In genomic region chr6:134440023-134440422, GRCm38 (mm10) we compare ENCODE assay signal across 9 mouse cellular contexts. TPM values are rescaled to one million over a fixed set of nuclear protein-coding genes. Genes with fewer than 3 reads are reported as not detected.
DNase-seq lines count a peak whose midpoint lies in the region; ATAC-seq and TF ChIP-seq lines count a peak whose summit lies in the region.
"Had no signal": no experiment of that assay in that cellular context is flagged by ENCODE, and none has a peak within 500 bp of the region (broad histone marks: within the 10 kb centered on the region; RNA-seq: fewer than 3 reads in every experiment).

No protein-coding gene starts in this region.

- H3K4me3 ChIP-seq in left cerebral cortex, adult 2 months: peak overlapping the region; percentile 41
- peak overlapping the region; percentile 33 for H3K4me3 ChIP-seq in forebrain, embryonic 15.5 days
- H3K4me3 ChIP-seq in intestine, embryonic 14.5 days (ENCODE audit: low read depth, low read length): no peak overlapping the region
- peak overlapping the region; percentile 42 for H3K4me3 ChIP-seq in olfactory bulb, adult 2 months (ENCODE audit: insufficient read depth, low read depth, low read length)
- H3K4me3 ChIP-seq: heart, adult 2 months had no signal

- H3K9ac ChIP-seq in forebrain, embryonic 15.5 days (replicated peaks): peak overlapping the region; percentile 31
- no peak overlapping the region for H3K9ac ChIP-seq in intestine, embryonic 14.5 days (ENCODE audit: low read length)

- H3K9me3 ChIP-seq in forebrain, embryonic 15.5 days: no peaks in the 10 kb centered on the region
- H3K9me3 ChIP-seq in intestine, embryonic 14.5 days (ENCODE audit: control insufficient read depth, low read length): no peaks in the 10 kb centered on the region

- TF ChIP-seq CTCF in left cerebral cortex, adult 2 months (IDR thresholded peaks at IDR 0.05): no peak
- no peak for TF ChIP-seq CTCF in olfactory bulb, adult 2 months (IDR thresholded peaks at IDR 0.05; ENCODE audit: insufficient read depth, low read depth, low read length)

- TF ChIP-seq POLR2A in olfactory bulb, adult 2 months (IDR thresholded peaks at IDR 0.05; ENCODE audit: insufficient read depth, low read depth, low read length): no peak

- peak overlapping the region; percentile 81 for H3K27ac ChIP-seq in left cerebral cortex, adult 2 months
- H3K27ac ChIP-seq in forebrain, embryonic 15.5 days (replicated peaks): peak overlapping the region; percentile 71
- H3K27ac ChIP-seq in intestine, embryonic 14.5 days (ENCODE audit: low read depth): peak overlapping the region; percentile 43; the same call in 1 of the 2 replicates
- H3K27ac ChIP-seq in olfactory bulb, adult 2 months (ENCODE audit: insufficient read depth, low read depth, low read length): peak overlapping the region; percentile 69
- H3K27ac ChIP-seq: heart, adult 2 months had no signal

- WGBS in forebrain, embryonic 15.5 days: 16% methylated on average over 10 of the region's 10 CpGs
- WGBS in intestine, embryonic 14.5 days: 26% methylated on average over 10 of the region's 10 CpGs
- WGBS in olfactory bulb, adult 2 months: 16% methylated on average over 10 of the region's 10 CpGs

- H3K27me3 ChIP-seq in forebrain, embryonic 15.5 days: no peaks in the 10 kb centered on the region
- no peaks in the 10 kb centered on the region for H3K27me3 ChIP-seq in intestine, embryonic 14.5 days (replicated peaks; ENCODE audit: control insufficient read depth, insufficient read depth, low read length)

- H3K36me3 ChIP-seq in forebrain, embryonic 15.5 days: peaks cover 5% of the 10 kb centered on the region
- peaks cover 4% of the 10 kb centered on the region; the same call in 1 of the 2 replicates for H3K36me3 ChIP-seq in intestine, embryonic 14.5 days (ENCODE audit: control insufficient read depth, insufficient read depth, low read length)

- no peak for DNase-seq in left cerebral cortex, adult 2 months (ENCODE audit: extremely low spot score in 1 of 2, low spot score in 2 of 2)
- DNase-seq in left cerebral cortex, postnatal 14 days (ENCODE audit: low spot score in 2 of 2): no peak
- DNase-seq in intestine, embryonic 14.5 days (ENCODE audit: low spot score): no peak
- DNase-seq in right cerebral cortex, postnatal 25 days: no peak
- no peak for DNase-seq in layer of hippocampus, postnatal 10 days (ENCODE audit: low spot score in 2 of 2)
- DNase-seq in layer of hippocampus, postnatal 14 days (ENCODE audit: low spot score in 2 of 2): no peak

- intact Hi-C loops in left cerebral cortex, adult 2 months (cut with DNase I): no loop called here
- intact Hi-C loops in left cerebral cortex, postnatal 14 days (cut with DNase I): no loop called here

- peak; percentile 43 for ATAC-seq in forebrain, embryonic 15.5 days (replicated peaks)
- no peak for ATAC-seq in intestine, embryonic 14.5 days (replicated peaks; ENCODE audit: low FRiP score, low TSS enrichment, low read depth)

- peak overlapping the region; percentile 51 for H3K4me2 ChIP-seq in forebrain, embryonic 15.5 days (replicated peaks)
- H3K4me2 ChIP-seq in intestine, embryonic 14.5 days (ENCODE audit: low read length): peak overlapping the region; percentile 50

- peaks cover 16% of the 10 kb centered on the region for H3K4me1 ChIP-seq in forebrain, embryonic 15.5 days
- H3K4me1 ChIP-seq in intestine, embryonic 14.5 days (replicated peaks; ENCODE audit: control insufficient read depth, insufficient read depth, low read length): peaks cover 8% of the 10 kb centered on the region; the same call in 1 of the 2 replicates
- peaks cover 9% of the 10 kb centered on the region for H3K4me1 ChIP-seq in olfactory bulb, adult 2 months (ENCODE audit: control insufficient read depth, insufficient read depth, low read length)

RNA-seq across cellular contexts. Expression of gene Bcl2l14, which starts 43.9 kb away (rescaled TPM):
- not detected for total RNA-seq in left cerebral cortex, adult 2 months (2021)
- total RNA-seq in left cerebral cortex, postnatal 14 days (2021): not detected
- not detected in 2 replicates for polyA plus RNA-seq in forebrain, embryonic 15.5 days (2015; fragmentation: Nextera tagmentation; extraction: Ambion mirVana)
- 2.9 and 3.1 TPM in 2 replicates for polyA plus RNA-seq in intestine, embryonic 14.5 days (2014; fragmentation: Nextera tagmentation; extraction: Ambion mirVana)
- polyA plus RNA-seq in olfactory bulb, adult 2 months (2012; ENCODE audit: insufficient read depth, insufficient read length, low replicate concordance, missing spikeins): not detected in 2 replicates
- total RNA-seq in layer of hippocampus, postnatal 10 days (2021): not detected
- not detected for total RNA-seq in layer of hippocampus, postnatal 14 days (2021)
- total RNA-seq: heart, adult 2 months had no signal
